Mouse (Mus musculus) kidney, adult 2 months (tissue): ENCODE measurements around the gene Gm3646. TPM values are rescaled to one million over a fixed set of nuclear protein-coding genes. Genes with fewer than 3 reads are reported as not detected.

Experiments used
- DNase-seq: peaks from one replicate; pipeline ENCODE4 v3.0.0; 2021
- H3K27ac ChIP-seq: fragments of 200-500 bp; 2 replicates; pipeline ENCODE4 v1.5.1; 2012; ENCODE audit warnings: low read depth, low read length, control low read depth, inconsistent platforms; ENCODE audit not compliant: insufficient read depth
- H3K27me3 ChIP-seq: fragments of 200-500 bp; replicated peaks from 2 replicates; pipeline ENCODE4 v1.6.1; 2012; ENCODE audit warnings: mild to moderate bottlenecking, moderate library complexity, low read length, inconsistent platforms; ENCODE audit not compliant: control insufficient read depth, insufficient read depth
- H3K36me3 ChIP-seq: fragments of 200-500 bp; 2 replicates; pipeline ENCODE4 v1.6.1; 2012; ENCODE audit warnings: mild to moderate bottlenecking, moderate library complexity, low read length, inconsistent platforms; ENCODE audit not compliant: control insufficient read depth, insufficient read depth
- H3K4me1 ChIP-seq: fragments of 200-500 bp; 2 replicates; pipeline ENCODE4 v1.6.1; 2011; ENCODE audit warnings: low read length; ENCODE audit not compliant: control insufficient read depth, insufficient read depth
- H3K4me3 ChIP-seq: fragments of 200-500 bp; 2 replicates; pipeline ENCODE4 v1.5.1; 2011; ENCODE audit warnings: mild to moderate bottlenecking, low read depth, low read length, control low read depth; ENCODE audit not compliant: insufficient read depth
- CTCF ChIP-seq: fragments of 200-500 bp; conservative IDR thresholded peaks from 2 replicates; pipeline ENCODE4 v1.5.1; 2011; ENCODE audit warnings: low read depth, mild to moderate bottlenecking, control low read depth, low read length, moderate library complexity, mixed read lengths; ENCODE audit not compliant: insufficient read depth, insufficient read length
- POLR2A ChIP-seq: fragments of 200-500 bp; IDR thresholded peaks from one replicate; pipeline ENCODE4 v1.6.1; 2011; ENCODE audit warnings: low read depth, low read length, control low read depth
- WGBS: fragments of 180-500 bp; shearing (Covaris S2); methylation state at CpG from one replicate; pipeline ENCODE4 v1.1.7; 2018; 5-methylcytosine and 5-hydroxymethylcytosine counted together
- polyA plus RNA-seq: library from polyadenylated mRNA; depleted of rRNA; stranded (reverse); fragments of >200 nt; gene quantifications from 2 replicates; pipeline ENCODE4 v1.2.3, GENCODE M21; 2012

Gene Gm3646
- polyA plus RNA-seq, 1 experiment: not detected

- DNase-seq: no peak
- no peak overlapping the region for H3K4me3 ChIP-seq
- no peaks in the 10 kb centered on the region for H3K36me3 ChIP-seq
- WGBS: 92% methylated on average over 16 of the region's 16 CpGs
- no peaks in the 10 kb centered on the region for H3K4me1 ChIP-seq
- no peak overlapping the region for H3K27ac ChIP-seq
- no peak for TF ChIP-seq CTCF
- no peak for TF ChIP-seq POLR2A
- no peaks in the 10 kb centered on the region for H3K27me3 ChIP-seq
Measured at GRCm38 (mm10) chr1:39779111-39779980, 25.8 kb downstream of the Gm3646 start.

- no peaks in the 10 kb centered on the region for H3K4me1 ChIP-seq
- no peak overlapping the region for H3K27ac ChIP-seq
- H3K36me3 ChIP-seq: no peaks in the 10 kb centered on the region
- 83% methylated on average over 14 of the region's 14 CpGs for WGBS
- TF ChIP-seq CTCF (no peak), POLR2A (no peak)
- H3K27me3 ChIP-seq: no peaks in the 10 kb centered on the region
- DNase-seq: no peak
- no peak overlapping the region for H3K4me3 ChIP-seq
Measured at GRCm38 (mm10) chr1:39773991-39774729, 31.0 kb downstream of the Gm3646 start.

- H3K27ac ChIP-seq: no peak overlapping the region
- TF ChIP-seq CTCF: no peak
- no peak for TF ChIP-seq POLR2A
- no peak overlapping the region for H3K4me3 ChIP-seq
- no peaks in the 10 kb centered on the region for H3K36me3 ChIP-seq
- no peaks in the 10 kb centered on the region for H3K4me1 ChIP-seq
- DNase-seq: no peak
- 73% methylated on average over 5 of the region's 5 CpGs for WGBS
- H3K27me3 ChIP-seq: no peaks in the 10 kb centered on the region
Measured at GRCm38 (mm10) chr1:39773551-39773950, 31.6 kb downstream of the Gm3646 start.

GRCm38 (mm10) chr1:39772401-39773095 lies 32.6 kb downstream of the Gm3646 start:
- TF ChIP-seq POLR2A (no peak), CTCF (no peak)
- Histone ChIP-seq H3K27ac (no peak overlapping the region), H3K36me3 (no peaks in the 10 kb centered on the region), H3K27me3 (no peaks in the 10 kb centered on the region), H3K4me3 (no peak overlapping the region), H3K4me1 (no peaks in the 10 kb centered on the region)
- no peak for DNase-seq
- WGBS: 60% methylated on average over 3 of the region's 3 CpGs

GRCm38 (mm10) chr1:39770436-39770835 lies 34.7 kb downstream of the Gm3646 start:
- 72% methylated on average over 5 of the region's 5 CpGs for WGBS
- peak; percentile 30 for DNase-seq

GRCm38 (mm10) chr1:39768017-39768416 lies 37.1 kb downstream of the Gm3646 start:
- H3K27me3 ChIP-seq: no peaks in the 10 kb centered on the region
- no peak for DNase-seq
- no peaks in the 10 kb centered on the region for H3K4me1 ChIP-seq
- TF ChIP-seq POLR2A: no peak
- TF ChIP-seq CTCF: no peak
- WGBS: 91% methylated on average over 3 of the region's 3 CpGs
- no peak overlapping the region for H3K4me3 ChIP-seq
- no peaks in the 10 kb centered on the region for H3K36me3 ChIP-seq
- H3K27ac ChIP-seq: no peak overlapping the region

More at GRCm38 (mm10) chr1:39770436-39770835, 34.7 kb downstream of the Gm3646 start:
- Histone ChIP-seq H3K4me1 (no peaks in the 10 kb centered on the region), H3K36me3 (no peaks in the 10 kb centered on the region), H3K4me3 (no peak overlapping the region), H3K27me3 (no peaks in the 10 kb centered on the region), H3K27ac (no peak overlapping the region)
- TF ChIP-seq POLR2A (no peak), CTCF (no peak)

- DNase-seq: no peak
- Histone ChIP-seq H3K27ac (no peak overlapping the region), H3K4me3 (no peak overlapping the region), H3K36me3 (no peaks in the 10 kb centered on the region), H3K27me3 (no peaks in the 10 kb centered on the region), H3K4me1 (no peaks in the 10 kb centered on the region; the same call in 1 of the 2 replicates)
- 64% methylated on average over 7 of the region's 7 CpGs for WGBS
- TF ChIP-seq CTCF (no peak), POLR2A (no peak)
Measured at GRCm38 (mm10) chr1:39765854-39766493, 39.2 kb downstream of the Gm3646 start.
